Mouse (Mus musculus) liver, adult 2 months (tissue): Measurements from ENCODE around the gene Gm42957. TPM values are rescaled to one million over a fixed set of nuclear protein-coding genes. Genes with fewer than 3 reads are reported as not detected.
A peak's percentile ranks its signal among the peaks of the same experiment; 100 is the strongest.

ENCODE experiments used
- DNase-seq: peaks from one replicate; pipeline ENCODE4 v3.0.0-alpha.2; 2011; ENCODE audit warnings: low read depth, low spot score; ENCODE audit errors: extremely low read depth
- H3K27ac ChIP-seq: fragments of 200-500 bp; replicated peaks from 2 replicates; pipeline ENCODE4 v1.5.1; 2012; ENCODE audit warnings: low read depth, mild to moderate bottlenecking, control low read depth, inconsistent platforms, low read length; ENCODE audit not compliant: insufficient read depth
- H3K27me3 ChIP-seq: fragments of 200-500 bp; 2 replicates; pipeline ENCODE4 v1.6.1; 2012; ENCODE audit warnings: mild to moderate bottlenecking, moderate library complexity, low read length, inconsistent platforms; ENCODE audit not compliant: control insufficient read depth, insufficient read depth
- H3K36me3 ChIP-seq: fragments of 200-500 bp; 2 replicates; pipeline ENCODE4 v1.6.1; 2012; ENCODE audit warnings: low read length, inconsistent platforms; ENCODE audit not compliant: control insufficient read depth, insufficient read depth
- H3K4me1 ChIP-seq: fragments of 200-500 bp; 2 replicates; pipeline ENCODE4 v1.6.1; 2011; ENCODE audit warnings: low read length; ENCODE audit not compliant: control insufficient read depth, insufficient read depth
- H3K4me3 ChIP-seq: fragments of 200-500 bp; 2 replicates; pipeline ENCODE4 v1.5.1; 2011; ENCODE audit warnings: low read depth, mild to moderate bottlenecking, control low read depth, low read length, moderate library complexity; ENCODE audit not compliant: insufficient read depth
- H3K79me2 ChIP-seq: fragments of 200-500 bp; 2 replicates; pipeline ENCODE4 v1.6.1; 2012; ENCODE audit warnings: inconsistent platforms, mild to moderate bottlenecking, low read length, moderate library complexity; ENCODE audit not compliant: control insufficient read depth, insufficient read depth
- H3K9ac ChIP-seq: fragments of 200-500 bp; 2 replicates; pipeline ENCODE4 v1.6.1; 2012; ENCODE audit warnings: low read depth, mild to moderate bottlenecking, control low read depth, inconsistent platforms, low read length
- CTCF ChIP-seq: fragments of 200-500 bp; IDR thresholded peaks from 2 replicates; pipeline ENCODE4 v1.5.1; 2011; ENCODE audit warnings: low read depth, low read length, control low read depth
- POLR2A ChIP-seq: fragments of 200-500 bp; IDR thresholded peaks from 2 replicates; pipeline ENCODE4 v1.6.1; 2011; ENCODE audit warnings: low read length, control low read depth; ENCODE audit not compliant: insufficient read depth; ENCODE audit errors: extremely low read depth
- WGBS: fragments of 180-500 bp; shearing (Covaris S2); methylation state at CpG from one replicate; pipeline ENCODE4 v1.1.7; 2018; 5-methylcytosine and 5-hydroxymethylcytosine counted together
- polyA plus RNA-seq: library from polyadenylated mRNA; depleted of rRNA; stranded (reverse); fragments of >200 nt; gene quantifications from 2 replicates; pipeline ENCODE4 v1.2.3, GENCODE M21; 2012
- total RNA-seq: library from RNA; depleted of rRNA; stranded (reverse); fragments of >200 nt; gene quantifications from 2 replicates; pipeline ENCODE4 v1.2.3, GENCODE M21; 2014

Gm42957 gene
- total and polyA plus RNA-seq, 2 experiments = 0.28 TPM; not detected in 1

DNA sequence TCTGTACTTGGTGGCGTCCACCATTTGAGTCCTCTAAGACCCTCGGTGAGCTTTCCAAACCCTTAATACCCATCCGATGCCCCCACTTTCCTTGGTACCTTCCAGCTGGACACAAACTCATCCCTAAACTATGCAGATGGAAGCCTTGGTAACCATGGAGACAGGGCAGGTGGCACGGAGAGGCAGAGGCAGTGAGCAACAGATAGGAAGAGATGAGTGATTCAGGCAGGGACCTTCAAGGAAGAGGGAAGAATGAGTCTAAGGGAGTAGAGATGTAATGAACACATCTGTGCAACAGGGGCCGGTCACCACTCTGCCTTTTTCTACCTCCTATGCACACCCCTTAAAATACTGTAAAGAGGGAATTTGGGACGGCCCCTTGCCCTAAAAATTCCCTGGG is 39.6 kb upstream of the Gm42957 start:
- no peaks in the 10 kb centered on the region; the same call in 1 of the 2 replicates for H3K27me3 ChIP-seq
- DNase-seq = no peak
- H3K4me1 ChIP-seq = 0 out of 2 replicates have a peak, but pooled peaks cover 1% of the 10 kb centered on the region

DNA sequence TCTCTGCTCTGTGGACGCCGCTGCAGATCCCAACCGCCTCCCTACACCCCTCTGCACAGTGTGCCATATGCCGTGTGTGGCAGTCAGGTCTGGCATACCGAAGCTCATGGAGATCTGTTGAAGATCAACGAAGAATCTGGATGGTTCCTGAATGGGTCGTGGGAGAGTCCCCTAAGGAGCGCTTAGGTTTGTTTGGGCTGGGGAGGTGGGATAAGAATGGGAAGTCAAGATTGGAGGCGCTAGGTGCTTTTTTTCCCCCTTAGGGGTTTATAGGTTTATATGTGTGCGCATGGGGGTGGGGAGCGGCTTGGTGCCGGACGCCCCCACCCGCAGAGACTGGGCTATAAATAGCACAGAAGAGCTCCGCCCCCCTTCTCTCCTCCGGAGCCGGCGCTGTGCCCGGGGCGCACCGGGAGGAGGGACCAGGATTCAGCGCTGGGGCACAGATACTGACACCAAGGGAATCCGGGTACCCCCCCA is 39.0 kb upstream of the Gm42957 start, which contains the start of gene Ankrd34a:
TSS of gene Ankrd34a (plus strand) at position 409 of the 480 bp plus-strand sequence.
- DNase-seq = no peak
- Histone ChIP-seq H3K79me2 (no peaks in the 10 kb centered on the region; the same call in 1 of the 2 replicates), H3K9ac (peak within 1 kb of the TSS; percentile 12; the same call in 1 of the 2 replicates), H3K27me3 (no peaks in the 10 kb centered on the region; the same call in 1 of the 2 replicates), H3K4me1 (0 out of 2 replicates have a peak, but pooled peaks cover 1% of the 10 kb centered on the region), H3K4me3 (peak within 1 kb of the TSS; percentile 32; the same call in 1 of the 2 replicates), H3K36me3 (no peaks in the 10 kb centered on the region), H3K27ac (no peak within 1 kb of the TSS)
- WGBS = 7% methylated on average over 23 of the region's 23 CpGs
- TF ChIP-seq POLR2A (no peak), CTCF (no peak)

More for the DNA sequence above, 39.6 kb upstream of the Gm42957 start:
- WGBS = 47% methylated on average over 6 of the region's 6 CpGs
- Histone ChIP-seq H3K9ac (no peak overlapping the region), H3K4me3 (no peak overlapping the region), H3K36me3 (no peaks in the 10 kb centered on the region), H3K27ac (no peak overlapping the region), H3K79me2 (no peaks in the 10 kb centered on the region; the same call in 1 of the 2 replicates)
- TF ChIP-seq CTCF = no peak
- no peak for TF ChIP-seq POLR2A

DNA sequence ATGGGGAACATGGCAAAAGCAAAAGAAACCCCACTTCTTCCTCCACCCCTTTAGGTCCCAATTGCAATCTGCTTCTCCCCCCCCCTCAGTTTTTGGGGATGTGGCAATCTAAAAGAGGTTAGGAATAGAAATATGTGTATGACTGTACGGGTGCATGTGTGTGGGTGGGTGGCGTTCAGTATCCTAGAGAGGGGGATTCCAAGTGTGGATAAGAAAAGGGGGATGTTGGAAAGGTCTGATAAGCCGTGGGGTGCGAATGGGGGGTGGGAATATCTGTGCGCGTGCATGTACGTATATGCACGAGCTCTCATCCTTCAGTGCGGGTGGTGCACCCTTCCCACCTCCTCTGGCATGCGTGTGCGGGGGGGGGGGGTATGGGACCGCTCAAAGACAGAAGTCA is 38.4 kb upstream of the Gm42957 start:
- no peak for DNase-seq
- 0 out of 2 replicates have a peak, but pooled peaks cover 1% of the 10 kb centered on the region for H3K4me1 ChIP-seq
- no peaks in the 10 kb centered on the region for H3K36me3 ChIP-seq
- no peaks in the 10 kb centered on the region; the same call in 1 of the 2 replicates for H3K79me2 ChIP-seq
- H3K9ac ChIP-seq = no peak overlapping the region
- H3K4me3 ChIP-seq = no peak overlapping the region
- no peaks in the 10 kb centered on the region; the same call in 1 of the 2 replicates for H3K27me3 ChIP-seq
- WGBS = 10% methylated on average over 12 of the region's 12 CpGs
- no peak overlapping the region for H3K27ac ChIP-seq
- TF ChIP-seq CTCF = no peak
- no peak for TF ChIP-seq POLR2A

DNA sequence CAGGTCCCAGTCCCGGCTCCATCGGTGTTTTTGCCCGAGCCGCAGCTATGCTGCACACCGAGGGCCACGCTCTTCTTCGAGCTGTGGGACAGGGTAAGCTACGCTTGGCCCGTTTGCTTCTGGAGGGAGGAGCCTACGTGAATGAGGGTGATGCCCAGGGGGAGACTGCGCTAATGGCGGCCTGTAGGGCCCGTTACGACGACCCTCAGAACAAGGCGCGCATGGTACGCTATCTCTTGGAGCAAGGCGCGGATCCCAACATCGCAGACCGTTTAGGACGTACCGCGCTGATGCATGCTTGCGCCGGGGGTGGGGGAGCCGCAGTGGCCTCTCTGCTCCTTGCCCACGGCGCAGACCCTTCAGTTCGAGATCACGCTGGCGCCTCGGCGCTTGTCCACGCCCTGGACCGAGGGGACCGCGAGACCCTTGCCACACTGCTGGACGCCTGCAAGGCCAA is 37.8 kb upstream of the Gm42957 start:
- Histone ChIP-seq H3K4me1 (0 out of 2 replicates have a peak, but pooled peaks cover 1% of the 10 kb centered on the region), H3K79me2 (no peaks in the 10 kb centered on the region), H3K9ac (peak overlapping the region; percentile 35), H3K36me3 (no peaks in the 10 kb centered on the region), H3K4me3 (peak overlapping the region; percentile 32), H3K27me3 (no peaks in the 10 kb centered on the region; the same call in 1 of the 2 replicates), H3K27ac (no peak overlapping the region)
- no peak for DNase-seq
- TF ChIP-seq CTCF (no peak), POLR2A (no peak)
- WGBS = 1% methylated on average over 40 of the region's 40 CpGs

DNA sequence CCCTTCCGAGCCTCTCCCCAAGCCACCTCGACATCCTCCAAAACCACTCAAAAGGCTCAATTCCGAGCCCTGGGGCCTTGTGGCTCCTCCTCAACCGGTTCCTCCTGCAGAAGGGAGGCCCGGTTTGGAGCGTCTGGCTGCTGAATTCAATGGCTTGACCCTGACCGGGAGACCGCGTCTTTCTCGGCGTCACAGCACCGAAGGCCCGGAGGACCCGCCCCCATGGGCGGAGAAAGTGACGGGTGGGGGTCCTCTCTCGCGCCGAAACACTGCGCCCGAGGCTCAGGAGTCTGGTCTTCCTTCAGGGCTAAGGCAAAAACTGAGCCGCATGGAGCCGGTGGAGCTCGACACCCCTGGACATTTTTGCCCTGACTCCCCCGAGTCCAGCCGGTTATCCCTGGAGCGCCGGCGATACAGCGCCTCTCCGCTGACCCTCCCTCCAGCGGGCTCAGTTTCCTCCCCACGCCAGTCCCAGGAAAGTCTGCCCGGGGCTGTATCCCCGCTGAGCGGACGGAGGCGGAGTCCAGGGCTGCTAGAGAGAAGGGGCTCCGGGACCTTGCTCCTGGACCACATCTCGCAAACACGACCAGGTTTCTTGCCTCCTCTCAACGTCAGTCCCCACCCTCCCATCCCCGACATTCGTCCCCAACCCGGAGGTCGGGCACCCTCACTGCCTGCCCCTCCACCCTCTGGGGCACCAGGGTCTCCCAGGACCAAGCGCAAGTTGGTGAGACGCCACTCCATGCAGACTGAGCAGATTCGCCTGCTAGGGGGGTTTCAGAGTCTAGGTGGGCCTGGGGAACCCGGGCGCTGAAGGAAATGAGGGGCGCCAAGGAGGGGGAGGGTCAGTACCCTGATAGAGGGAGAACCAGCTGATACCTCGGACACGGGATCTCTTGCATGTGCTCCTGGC is 36.9 kb upstream of the Gm42957 start:
- Histone ChIP-seq H3K79me2 (no peaks in the 10 kb centered on the region), H3K4me1 (no peaks in the 10 kb centered on the region), H3K4me3 (peak overlapping the region; percentile 54), H3K27ac (no peak overlapping the region), H3K9ac (peak overlapping the region; percentile 50), H3K27me3 (no peaks in the 10 kb centered on the region; the same call in 1 of the 2 replicates), H3K36me3 (no peaks in the 10 kb centered on the region)
- 7% methylated on average over 54 of the region's 54 CpGs for WGBS
- DNase-seq = no peak
- TF ChIP-seq CTCF (no peak), POLR2A (no peak)
